Mouse (Mus musculus): ENCODE measurements around the gene Rabepk. TPM values are rescaled to one million over a fixed set of nuclear protein-coding genes. Genes with fewer than 3 reads are reported as not detected.

Rabepk gene
- polyA plus RNA-seq, 1 experiment = 22.5 TPM

- no peak overlapping the region for H3K27ac ChIP-seq (ENCODE audit: control insufficient read depth, insufficient read depth, low read depth, low read length, poor library complexity)
- 77% methylated on average over 6 of the region's 6 CpGs for WGBS
- H3K4me1 ChIP-seq (ENCODE audit: control insufficient read depth, insufficient read depth, low read length) = no peaks in the 10 kb centered on the region; the same call in 1 of the 2 replicates
- no peak overlapping the region for H3K4me3 ChIP-seq (replicated peaks; ENCODE audit: control insufficient read depth, low read depth, low read length)
- TF ChIP-seq POLR2A (IDR thresholded peaks at IDR 0.05; ENCODE audit: borderline replicate concordance, control insufficient read depth, low read depth, low read length) (no peak), CTCF (IDR thresholded peaks at IDR 0.05; ENCODE audit: control insufficient read depth, insufficient read depth, low read length) (no peak)
These were observed 25.2 kb downstream of the Rabepk start for GRCm38 (mm10) chr2:34774493-34774892.

- Histone ChIP-seq H3K4me3 (replicated peaks; ENCODE audit: control insufficient read depth, low read depth, low read length) (peak overlapping the region; percentile 25), H3K27ac (ENCODE audit: control insufficient read depth, insufficient read depth, low read depth, low read length, poor library complexity) (no peak overlapping the region), H3K4me1 (ENCODE audit: control insufficient read depth, insufficient read depth, low read length) (no peaks in the 10 kb centered on the region; the same call in 1 of the 2 replicates)
- no peak for TF ChIP-seq POLR2A (IDR thresholded peaks at IDR 0.05; ENCODE audit: borderline replicate concordance, control insufficient read depth, low read depth, low read length)
- no peak for TF ChIP-seq CTCF (IDR thresholded peaks at IDR 0.05; ENCODE audit: control insufficient read depth, insufficient read depth, low read length)
- WGBS = 75% methylated on average over 4 of the region's 4 CpGs
These were observed 26.0 kb downstream of the Rabepk start for GRCm38 (mm10) chr2:34773673-34774072.

- peak overlapping the region; percentile 93 for H3K27ac ChIP-seq (ENCODE audit: control insufficient read depth, insufficient read depth, low read depth, low read length, poor library complexity)
- H3K4me3 ChIP-seq (replicated peaks; ENCODE audit: control insufficient read depth, low read depth, low read length) = peak overlapping the region; percentile 93
- WGBS = under 1% methylated on average over 50 of the region's 50 CpGs
- no peaks in the 10 kb centered on the region; the same call in 1 of the 2 replicates for H3K4me1 ChIP-seq (ENCODE audit: control insufficient read depth, insufficient read depth, low read length)
- TF ChIP-seq CTCF (IDR thresholded peaks at IDR 0.05; ENCODE audit: control insufficient read depth, insufficient read depth, low read length) (no peak), POLR2A (IDR thresholded peaks at IDR 0.05; ENCODE audit: borderline replicate concordance, control insufficient read depth, low read depth, low read length) (peak; percentile 45; the same call in 1 of the 2 replicates)
These were observed 27.2 kb downstream of the Rabepk start for GRCm38 (mm10) chr2:34772252-34773235.

- Histone ChIP-seq H3K27ac (ENCODE audit: control insufficient read depth, insufficient read depth, low read depth, low read length, poor library complexity) (peak within 1 kb of the TSS; percentile 93), H3K4me1 (ENCODE audit: control insufficient read depth, insufficient read depth, low read length) (no peaks in the 10 kb centered on the region; the same call in 1 of the 2 replicates), H3K4me3 (replicated peaks; ENCODE audit: control insufficient read depth, low read depth, low read length) (peak within 1 kb of the TSS; percentile 93)
- TF ChIP-seq CTCF (IDR thresholded peaks at IDR 0.05; ENCODE audit: control insufficient read depth, insufficient read depth, low read length) (0 out of 2 replicates have a peak, but pooled peaks have one; percentile 16), POLR2A (IDR thresholded peaks at IDR 0.05; ENCODE audit: borderline replicate concordance, control insufficient read depth, low read depth, low read length) (peak; percentile 100)
- WGBS = under 1% methylated on average over 60 of the region's 60 CpGs
These were observed 28.1 kb downstream of the Rabepk start, which contains the start of gene Hspa5 for GRCm38 (mm10) chr2:34771368-34772226. Gene Hspa5, plus strand, starts transcription at chr2:34771970.

GRCm38 (mm10) chr2:34770951-34771350 lies 28.8 kb downstream of the Rabepk start:
- peak overlapping the region; percentile 79 for H3K4me3 ChIP-seq (replicated peaks; ENCODE audit: control insufficient read depth, low read depth, low read length)
- no peaks in the 10 kb centered on the region; the same call in 1 of the 2 replicates for H3K4me1 ChIP-seq (ENCODE audit: control insufficient read depth, insufficient read depth, low read length)
- TF ChIP-seq POLR2A (IDR thresholded peaks at IDR 0.05; ENCODE audit: borderline replicate concordance, control insufficient read depth, low read depth, low read length) = no peak
- no peak for TF ChIP-seq CTCF (IDR thresholded peaks at IDR 0.05; ENCODE audit: control insufficient read depth, insufficient read depth, low read length)
- 1% methylated on average over 6 of the region's 6 CpGs for WGBS
- peak overlapping the region; percentile 87; the same call in 1 of the 2 replicates for H3K27ac ChIP-seq (ENCODE audit: control insufficient read depth, insufficient read depth, low read depth, low read length, poor library complexity)

- no peak for TF ChIP-seq CTCF (IDR thresholded peaks at IDR 0.05; ENCODE audit: control insufficient read depth, insufficient read depth, low read length)
- no peak for TF ChIP-seq POLR2A (IDR thresholded peaks at IDR 0.05; ENCODE audit: borderline replicate concordance, control insufficient read depth, low read depth, low read length)
- H3K27ac ChIP-seq (ENCODE audit: control insufficient read depth, insufficient read depth, low read depth, low read length, poor library complexity) = no peak overlapping the region
- no peaks in the 10 kb centered on the region; the same call in 1 of the 2 replicates for H3K4me1 ChIP-seq (ENCODE audit: control insufficient read depth, insufficient read depth, low read length)
- no peak overlapping the region for H3K4me3 ChIP-seq (replicated peaks; ENCODE audit: control insufficient read depth, low read depth, low read length)
- 74% methylated on average over 2 of the region's 2 CpGs for WGBS
These were observed 29.7 kb downstream of the Rabepk start for GRCm38 (mm10) chr2:34770049-34770448.

- TF ChIP-seq CTCF (IDR thresholded peaks at IDR 0.05; ENCODE audit: control insufficient read depth, insufficient read depth, low read length) = no peak
- TF ChIP-seq POLR2A (IDR thresholded peaks at IDR 0.05; ENCODE audit: borderline replicate concordance, control insufficient read depth, low read depth, low read length) = no peak
- Histone ChIP-seq H3K27ac (ENCODE audit: control insufficient read depth, insufficient read depth, low read depth, low read length, poor library complexity) (no peak overlapping the region), H3K4me1 (ENCODE audit: control insufficient read depth, insufficient read depth, low read length) (peaks cover 3% of the 10 kb centered on the region; the same call in 1 of the 2 replicates), H3K4me3 (replicated peaks; ENCODE audit: control insufficient read depth, low read depth, low read length) (no peak overlapping the region)
- 78% methylated on average over 8 of the region's 12 CpGs for WGBS
These were observed 34.9 kb downstream of the Rabepk start for GRCm38 (mm10) chr2:34764801-34765200.
